Mouse (Mus musculus): ENCODE data around the gene Sgms2.

GRCm38 (mm10) chr3:131361960-131362359 lies 129.3 kb downstream of the Sgms2 start:
- TF ChIP-seq CTCF (IDR thresholded peaks at IDR 0.05; ENCODE audit: extremely low read depth, insufficient read depth, insufficient read length, insufficient replicate concordance) (no peak), POLR2A (IDR thresholded peaks at IDR 0.05; ENCODE audit: low read depth, low read length) (no peak)

All from spleen, adult 2 months (tissue).